Mouse (Mus musculus) forelimb bud, embryonic 11.5 days (tissue): ENCODE data around the gene Gbx1.
A peak's percentile ranks its signal among the peaks of the same experiment; 100 is the strongest.

Experiments used
- DNase-seq: peaks from one replicate; pipeline ENCODE4 v3.0.0-alpha.2; 2012; ENCODE audit warnings: low read depth, low spot score

Gbx1 gene

GRCm38 (mm10) chr5:24525360-24526189 is 1.4 kb downstream of the Gbx1 start:
- no peak for DNase-seq

GRCm38 (mm10) chr5:24524522-24524921 is 2.5 kb downstream of the Gbx1 start:
- no peak for DNase-seq

GRCm38 (mm10) chr5:24523806-24524205 is 3.2 kb downstream of the Gbx1 start:
- DNase-seq: no peak

GRCm38 (mm10) chr5:24521366-24521765 is 5.6 kb downstream of the Gbx1 start:
- no peak for DNase-seq

GRCm38 (mm10) chr5:24512271-24512670 is 14.7 kb downstream of the Gbx1 start:
- no peak for DNase-seq

- no peak for DNase-seq
These were observed 16.4 kb downstream of the Gbx1 start for GRCm38 (mm10) chr5:24510635-24511034.

DNA sequence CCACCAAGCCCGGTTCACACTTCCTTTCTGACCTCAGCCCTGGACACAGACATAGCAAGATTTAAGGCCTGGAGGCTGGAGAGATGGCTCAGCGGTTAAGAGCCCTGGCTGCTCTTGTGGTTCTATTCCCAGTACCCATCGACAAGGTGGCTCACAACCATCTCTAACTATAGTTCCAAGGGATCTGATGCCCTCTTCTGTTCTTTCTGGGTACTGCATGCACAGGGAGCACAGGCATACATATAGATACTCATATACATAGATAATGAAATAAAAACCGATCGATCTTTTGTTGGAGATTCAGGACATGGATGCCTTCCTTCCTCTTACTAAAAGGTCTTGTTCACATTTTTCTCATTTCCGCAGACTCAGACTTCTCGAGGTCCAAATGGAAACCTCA is 18.6 kb downstream of the Gbx1 start:
- DNase-seq: no peak

DNA sequence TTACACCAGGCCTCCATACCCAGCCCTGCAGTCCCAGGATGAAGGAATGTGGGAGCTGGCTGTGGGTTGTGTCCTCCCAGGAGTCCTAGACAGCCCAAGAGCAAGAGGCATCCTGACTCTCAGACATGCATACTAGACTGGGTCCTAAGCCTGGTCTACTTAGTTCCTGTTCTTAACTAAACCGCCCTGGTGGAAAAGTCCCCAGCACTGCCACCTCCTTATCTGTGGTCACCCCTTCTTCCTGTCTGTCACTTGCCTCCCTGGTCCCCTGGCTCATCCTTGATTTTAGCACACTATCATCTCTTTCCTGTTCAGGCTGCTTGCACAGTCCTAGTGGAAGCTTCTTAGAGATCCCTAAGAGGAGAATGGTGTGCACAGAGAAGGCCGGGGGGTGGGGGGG is 21.5 kb downstream of the Gbx1 start:
- DNase-seq: no peak

- no peak for DNase-seq
These were observed 24.2 kb downstream of the Gbx1 start for GRCm38 (mm10) chr5:24502786-24503185.

GRCm38 (mm10) chr5:24500851-24501250 is 26.2 kb downstream of the Gbx1 start:
- no peak for DNase-seq

GRCm38 (mm10) chr5:24499113-24499512 is 27.9 kb downstream of the Gbx1 start:
- no peak for DNase-seq

DNA sequence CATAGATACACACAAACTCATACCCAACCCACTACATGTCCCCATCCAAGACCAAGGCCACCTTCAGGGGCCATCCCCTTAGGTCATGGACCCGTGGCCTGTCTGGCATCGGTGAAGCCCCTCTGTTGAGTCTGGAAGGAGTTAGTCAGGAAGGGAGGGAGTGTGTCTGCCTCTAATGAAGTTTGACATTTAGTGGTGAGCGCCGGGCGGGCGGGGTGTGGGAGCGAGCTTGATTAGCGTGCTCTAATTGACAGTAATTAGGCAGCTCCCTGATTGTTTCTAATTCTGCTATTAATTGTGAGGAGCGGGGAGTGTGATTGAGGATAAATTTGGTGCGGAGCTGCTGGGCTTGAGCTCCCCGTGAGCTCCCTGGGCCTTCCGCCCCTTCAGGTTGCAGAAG is 29.5 kb downstream of the Gbx1 start:
- DNase-seq: no peak

DNA sequence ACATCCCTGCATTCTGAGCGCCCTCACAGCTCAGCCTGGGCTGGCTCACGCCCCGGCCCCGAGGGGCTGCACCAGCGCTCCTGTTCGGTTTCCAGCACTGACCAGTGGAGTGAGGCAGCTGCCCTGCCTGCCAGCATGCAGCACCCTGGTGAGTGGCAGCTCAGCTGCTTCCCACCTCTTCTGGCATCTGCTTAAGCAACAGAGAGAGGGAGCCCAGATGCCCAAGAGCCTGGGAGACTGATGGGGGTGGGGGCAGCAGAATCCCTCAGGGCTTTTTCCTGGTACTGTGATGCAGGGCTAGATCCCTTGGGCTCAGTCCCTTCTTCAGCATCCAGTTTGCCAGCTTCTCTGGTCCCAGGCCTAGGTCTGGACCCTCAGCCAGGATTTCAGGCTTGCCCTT is 30.2 kb downstream of the Gbx1 start:
- no peak for DNase-seq

DNA sequence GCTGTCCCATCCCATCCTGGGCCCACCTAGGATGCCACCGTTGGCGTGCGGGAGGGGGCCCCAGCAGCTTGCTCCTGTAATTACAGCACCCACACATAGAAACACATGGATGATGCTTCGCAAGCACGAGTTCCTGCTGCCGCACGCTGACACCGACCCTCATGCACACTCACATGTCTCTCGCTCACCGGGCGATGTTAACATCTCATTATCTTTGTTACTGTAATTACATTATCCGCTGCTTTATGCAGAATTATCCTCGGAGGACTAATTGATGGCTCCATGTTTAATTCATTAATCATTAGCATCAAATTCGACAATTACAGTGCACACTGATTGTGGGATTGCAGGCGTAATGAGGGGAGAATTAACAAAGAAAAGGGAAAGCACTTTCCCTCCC is 32.0 kb downstream of the Gbx1 start:
- no peak for DNase-seq

GRCm38 (mm10) chr5:24492546-24493285 is 34.3 kb downstream of the Gbx1 start:
- no peak for DNase-seq

GRCm38 (mm10) chr5:24490413-24490920 is 36.5 kb downstream of the Gbx1 start:
- no peak for DNase-seq

DNA sequence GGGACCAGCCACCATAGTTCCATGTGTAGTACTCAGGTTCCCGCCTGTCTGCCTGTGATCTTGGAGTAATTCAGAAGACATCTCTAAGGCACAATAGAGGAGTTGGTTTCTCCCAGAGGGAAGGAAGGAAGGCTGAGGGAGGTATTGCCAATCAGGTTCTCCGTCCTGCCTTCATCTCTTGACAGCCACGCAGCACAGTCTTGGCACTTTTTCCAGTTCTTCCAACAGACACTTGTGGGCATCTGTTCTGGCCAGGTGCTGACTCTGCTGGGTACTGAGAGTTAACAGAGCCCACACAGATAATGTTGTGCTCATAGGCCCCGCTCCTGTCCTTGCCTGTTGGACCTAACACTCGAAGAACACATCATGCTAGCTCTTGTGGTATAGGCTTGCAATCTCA is 40.3 kb downstream of the Gbx1 start:
- no peak for DNase-seq

DNA sequence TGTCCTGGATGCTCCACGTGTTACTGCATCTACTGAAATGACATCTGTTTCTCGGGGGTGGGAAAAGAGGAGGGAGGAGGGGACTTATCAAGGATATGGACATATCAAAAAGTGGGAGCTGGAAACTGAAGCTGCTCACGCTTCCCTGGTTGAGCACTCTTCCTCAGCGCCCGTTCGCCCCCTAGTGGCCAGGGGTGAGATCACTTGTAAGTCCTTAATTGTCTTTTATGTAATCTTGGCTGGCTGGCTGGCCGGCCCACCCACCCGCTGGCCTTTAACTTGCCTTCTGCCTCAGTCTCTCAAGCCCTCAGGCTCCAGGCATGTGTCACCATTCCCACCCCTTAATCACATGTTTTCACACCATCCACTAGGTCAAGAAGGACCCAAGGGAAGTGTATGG is 40.9 kb downstream of the Gbx1 start:
- DNase-seq: peak; percentile 85

GRCm38 (mm10) chr5:24484963-24485362 is 42.0 kb downstream of the Gbx1 start:
- DNase-seq: no peak

GRCm38 (mm10) chr5:24483326-24483725 is 43.7 kb downstream of the Gbx1 start:
- DNase-seq: peak; percentile 83

- DNase-seq: no peak
These were observed 44.5 kb downstream of the Gbx1 start for GRCm38 (mm10) chr5:24482247-24483079.

DNA sequence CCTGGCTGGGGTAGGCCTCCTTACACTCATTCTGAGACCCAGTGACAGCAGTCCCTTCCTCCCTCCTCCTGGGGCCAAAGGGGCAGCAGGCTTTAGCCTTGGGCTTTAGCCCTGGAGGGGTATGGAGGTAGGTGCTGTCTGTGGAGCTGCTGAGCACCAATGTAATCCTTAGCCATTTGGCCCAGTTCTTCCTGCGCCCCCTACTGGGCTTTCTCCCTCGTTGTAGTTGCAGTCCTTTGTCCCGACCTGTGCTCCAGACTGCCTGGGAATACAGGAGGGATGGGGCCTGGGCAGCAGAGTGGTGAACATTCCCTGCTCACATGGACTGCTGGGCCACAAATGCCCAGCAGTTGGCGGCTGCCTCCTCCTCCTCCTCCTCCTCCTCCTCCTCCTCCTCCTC is 45.4 kb downstream of the Gbx1 start:
- peak; percentile 83 for DNase-seq
